Mouse (Mus musculus) olfactory bulb, adult 2 months (tissue): ENCODE data around the gene Mstn. TPM values are rescaled to one million over a fixed set of nuclear protein-coding genes. Genes with fewer than 3 reads are reported as not detected.

Source experiments
- H3K27ac ChIP-seq: fragments of 200-500 bp; 2 replicates; pipeline ENCODE4 v1.5.1; 2012; ENCODE audit warnings: low read depth, low read length; ENCODE audit not compliant: insufficient read depth
- H3K4me1 ChIP-seq: fragments of 200-500 bp; 2 replicates; pipeline ENCODE4 v1.6.1; 2012; ENCODE audit warnings: low read length; ENCODE audit not compliant: control insufficient read depth, insufficient read depth
- H3K4me3 ChIP-seq: fragments of 200-500 bp; 2 replicates; pipeline ENCODE4 v1.5.1; 2012; ENCODE audit warnings: mild to moderate bottlenecking, low read depth, low read length, moderate library complexity; ENCODE audit not compliant: insufficient read depth
- CTCF ChIP-seq: fragments of 200-500 bp; IDR thresholded peaks from 2 replicates; pipeline ENCODE4 v1.5.1; 2012; ENCODE audit warnings: low read depth, mild to moderate bottlenecking, low read length, moderate library complexity; ENCODE audit not compliant: insufficient read depth
- POLR2A ChIP-seq: fragments of 200-500 bp; IDR thresholded peaks from 2 replicates; pipeline ENCODE4 v1.6.1; 2012; ENCODE audit warnings: mild to moderate bottlenecking, low read depth, low read length, moderate library complexity; ENCODE audit not compliant: insufficient read depth
- WGBS: fragments of 180-500 bp; shearing (Covaris S2); methylation state at CpG from one replicate; pipeline ENCODE4 v1.1.7; 2018; 5-methylcytosine and 5-hydroxymethylcytosine counted together
- polyA plus RNA-seq: library from polyadenylated mRNA; stranded (reverse); fragments of >200 nt; gene quantifications from 2 replicates; pipeline ENCODE4 v1.2.4, GENCODE M21; 2012; ENCODE audit warnings: low replicate concordance; ENCODE audit not compliant: missing spikeins, insufficient read depth, insufficient read length

The Mstn gene
- polyA plus RNA-seq, 1 experiment = not detected

DNA sequence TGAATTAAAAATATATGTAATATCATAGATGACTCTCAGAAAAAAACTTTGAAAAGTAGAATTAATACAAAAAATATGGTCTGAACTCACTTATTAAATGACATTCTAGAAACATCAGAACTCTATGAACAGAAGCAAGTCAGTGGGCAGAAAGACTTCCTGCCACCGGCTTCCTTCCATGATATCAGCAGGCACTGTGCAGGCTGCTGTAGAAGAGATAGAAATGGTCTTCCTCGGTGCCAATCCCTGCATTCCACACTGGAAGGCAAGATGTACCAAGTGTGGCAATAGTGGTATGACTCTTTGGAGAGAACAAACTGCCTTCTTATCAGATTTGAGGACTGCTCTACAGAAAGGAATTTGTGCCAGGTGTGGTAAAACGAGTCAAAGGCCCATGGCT is 19.2 kb downstream of the Mstn start:
- Histone ChIP-seq H3K27ac (no peak overlapping the region), H3K4me1 (no peaks in the 10 kb centered on the region), H3K4me3 (no peak overlapping the region)
- 83% methylated on average over 3 of the region's 3 CpGs for WGBS
- no peak for TF ChIP-seq CTCF
- TF ChIP-seq POLR2A = no peak

DNA sequence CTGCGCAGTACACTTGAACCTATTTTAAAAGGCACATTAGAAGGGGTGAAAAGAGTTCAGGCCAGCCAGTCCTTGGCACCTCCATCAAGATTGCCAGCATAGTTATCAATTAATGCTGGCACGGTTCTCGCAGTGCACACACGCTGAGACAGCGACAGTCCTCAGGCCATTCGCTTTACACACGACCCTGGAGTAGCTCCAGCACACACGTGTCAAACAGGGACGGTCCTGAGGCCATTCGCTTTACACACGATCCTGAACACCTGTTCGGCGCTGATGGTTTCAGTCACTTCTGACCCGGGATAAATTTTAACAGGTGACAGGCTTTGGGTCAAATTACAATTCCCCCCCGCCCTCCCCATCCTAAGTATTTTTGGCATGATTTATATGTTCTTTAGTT is 23.8 kb downstream of the Mstn start:
- Histone ChIP-seq H3K4me1 (no peaks in the 10 kb centered on the region), H3K4me3 (no peak overlapping the region), H3K27ac (no peak overlapping the region)
- WGBS = 69% methylated on average over 15 of the region's 15 CpGs
- no peak for TF ChIP-seq POLR2A
- no peak for TF ChIP-seq CTCF

DNA sequence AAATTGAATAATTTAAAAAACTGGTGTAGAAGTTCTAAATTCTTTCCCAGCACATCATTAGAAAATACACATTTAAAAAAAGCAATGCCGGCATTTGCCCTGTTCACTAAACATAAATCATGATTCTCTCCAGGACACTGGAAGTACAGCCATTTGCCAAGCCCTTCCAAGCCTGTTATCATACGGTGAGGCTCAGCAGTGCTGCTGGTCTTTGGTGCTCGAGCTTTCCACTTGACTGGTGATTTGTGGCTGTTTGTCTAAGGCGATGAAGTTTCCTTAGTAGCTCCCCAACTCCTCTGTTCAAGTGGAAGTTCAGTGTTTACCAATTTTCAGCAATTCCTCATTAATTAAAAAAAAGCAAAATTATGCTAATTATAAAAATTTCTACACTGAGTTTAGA is 24.6 kb downstream of the Mstn start:
- Histone ChIP-seq H3K4me3 (no peak overlapping the region), H3K4me1 (no peaks in the 10 kb centered on the region), H3K27ac (no peak overlapping the region)
- WGBS = 48% methylated on average over 4 of the region's 4 CpGs
- TF ChIP-seq CTCF (no peak), POLR2A (no peak)

DNA sequence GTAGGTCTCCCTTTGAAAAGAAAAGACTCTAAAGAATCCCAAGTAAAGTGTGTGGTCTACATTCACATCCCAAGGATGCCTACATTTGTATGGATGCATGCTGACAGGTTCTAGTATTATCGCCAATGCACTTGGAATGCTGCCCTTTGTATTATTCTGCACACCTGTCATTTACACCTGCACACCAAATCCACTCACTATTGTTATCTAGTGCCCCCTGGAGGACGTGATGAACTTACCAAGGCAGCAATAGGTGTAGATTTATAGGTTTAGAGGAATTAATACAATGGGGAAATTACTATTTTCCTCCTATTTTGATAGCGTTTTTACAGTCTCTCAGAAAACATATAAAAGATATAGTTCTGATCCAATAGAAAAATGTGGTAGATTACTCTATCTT is 31.7 kb downstream of the Mstn start:
- TF ChIP-seq CTCF = no peak
- TF ChIP-seq POLR2A = no peak
- no peak overlapping the region for H3K4me3 ChIP-seq
- H3K4me1 ChIP-seq = no peaks in the 10 kb centered on the region
- WGBS = 46% methylated on average over 3 of the region's 3 CpGs
- H3K27ac ChIP-seq = no peak overlapping the region

DNA sequence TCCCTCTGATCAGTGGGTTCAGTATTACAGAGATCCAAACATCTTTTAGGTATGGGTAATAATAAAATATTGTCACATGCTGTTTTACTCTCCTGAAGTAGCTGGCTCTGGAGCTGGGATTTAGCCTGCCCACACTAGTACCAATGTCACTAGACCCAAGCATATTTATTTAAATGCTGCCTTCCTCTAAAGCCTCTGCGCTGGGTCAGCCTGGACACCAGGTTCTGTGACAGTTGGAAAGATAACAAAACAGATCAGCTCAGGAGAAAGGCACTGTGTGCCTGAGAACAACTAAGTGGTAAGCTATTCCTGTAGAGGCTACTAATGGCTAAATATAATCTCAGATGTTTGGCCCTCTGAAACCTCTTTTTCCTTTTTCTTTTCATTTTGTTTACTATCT is 49.1 kb downstream of the Mstn start:
- Histone ChIP-seq H3K27ac (no peak overlapping the region), H3K4me1 (no peaks in the 10 kb centered on the region), H3K4me3 (no peak overlapping the region)
- 88% methylated on average over 1 of the region's 1 CpGs for WGBS
- TF ChIP-seq POLR2A (no peak), CTCF (no peak)

Other genes with a start within 250 kb of the Mstn start
- not detected in 2 replicates for gene Inpp1, start 244.0 kb upstream of the Mstn start, polyA plus RNA-seq
- not detected in 2 replicates for gene Hibch, start 216.7 kb upstream of the Mstn start, polyA plus RNA-seq
- gene 1700019D03Rik, start 41.5 kb upstream of the Mstn start, polyA plus RNA-seq = not detected in 2 replicates
- gene 1700019A02Rik, start 126.0 kb downstream of the Mstn start, polyA plus RNA-seq = not detected in 2 replicates
- not detected in 2 replicates for gene Pms1, start 235.4 kb downstream of the Mstn start, polyA plus RNA-seq
- gene Ormdl1, start 235.5 kb downstream of the Mstn start, polyA plus RNA-seq = not detected in 2 replicates
- gene Gm28778, start 235.5 kb downstream of the Mstn start, polyA plus RNA-seq = not detected in 2 replicates